Mouse (Mus musculus): ENCODE results near the gene Commd3.

Gene Commd3

DNA sequence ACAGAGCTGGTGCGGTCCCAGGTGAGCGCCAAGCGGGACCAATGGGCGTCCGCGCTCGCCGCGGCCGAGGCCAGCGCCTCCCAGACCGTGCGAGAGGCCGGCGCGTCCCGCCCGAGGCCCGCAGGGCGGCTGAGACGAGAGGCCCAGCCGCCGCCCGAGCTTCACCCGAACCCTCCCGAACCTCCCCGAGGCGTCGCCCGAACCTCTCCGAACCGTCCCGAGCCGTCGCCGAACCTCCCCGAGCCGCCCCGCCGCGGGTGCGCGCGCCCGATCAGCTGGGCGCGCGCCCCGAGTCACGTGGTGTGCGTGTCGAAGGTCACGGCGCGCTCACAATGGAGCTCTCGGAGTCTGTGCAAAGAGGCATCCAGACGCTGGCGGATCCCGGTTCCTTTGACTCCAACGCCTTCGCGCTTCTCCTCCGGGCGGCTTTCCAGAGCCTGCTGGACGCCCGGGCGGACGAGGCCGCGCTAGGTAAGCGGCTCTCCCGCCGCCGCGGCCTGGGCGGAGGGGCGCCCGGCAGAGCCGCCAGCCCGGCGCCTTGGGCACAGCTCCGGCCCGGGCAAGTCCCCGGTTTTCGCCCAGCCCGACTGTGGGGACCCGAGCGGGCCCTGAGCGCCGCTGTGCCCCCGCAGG, at the start of gene Commd3:
TSS of gene Commd3 (plus strand) at position 252 of the 633 bp plus-strand sequence.
- in situ Hi-C loops (cut with MseI, MboI) = no loop called here

DNA sequence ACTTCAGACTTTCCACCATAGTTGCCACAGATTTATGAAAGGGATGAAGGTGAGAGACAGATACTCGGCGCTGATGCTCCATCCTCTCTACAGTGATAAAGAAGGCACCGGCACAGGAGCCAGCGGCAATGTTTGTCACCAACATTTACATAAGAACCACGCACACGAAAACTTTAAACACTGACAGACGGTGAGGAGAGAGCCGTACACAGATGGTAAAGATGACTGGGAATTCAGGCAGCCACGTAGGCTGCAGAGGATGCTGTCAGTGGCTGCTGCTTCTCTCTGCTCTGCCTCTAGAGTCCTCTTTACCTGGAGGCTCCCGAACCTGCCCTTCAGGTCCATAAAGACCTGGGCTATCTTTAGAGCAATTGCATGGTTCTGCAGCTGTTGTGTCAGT, 49.0 kb upstream of the Commd3 start:
- in situ Hi-C loops (cut with MseI, MboI) = no loop called here

DNA sequence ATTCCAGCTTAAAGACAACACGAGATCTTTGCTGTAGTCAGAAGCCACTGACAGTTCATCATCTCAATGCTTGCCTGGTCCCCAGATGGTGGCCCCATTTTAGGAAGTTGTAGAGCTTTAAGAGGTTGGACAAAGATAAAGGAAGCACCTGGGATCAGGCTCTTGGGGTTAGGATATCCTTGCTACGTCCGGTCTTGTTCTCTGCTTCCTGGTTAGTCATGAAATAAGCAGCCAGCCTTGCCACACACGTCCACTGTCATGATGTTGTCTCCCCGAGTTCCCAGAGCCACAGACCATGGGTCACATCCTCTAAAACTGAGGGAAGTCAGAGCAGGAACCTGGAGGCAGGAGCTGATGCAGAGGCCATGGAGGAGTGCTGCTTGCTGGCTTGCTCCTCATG, 41.6 kb upstream of the Commd3 start:
- in situ Hi-C loops (cut with MseI, MboI) = no loop called here

DNA sequence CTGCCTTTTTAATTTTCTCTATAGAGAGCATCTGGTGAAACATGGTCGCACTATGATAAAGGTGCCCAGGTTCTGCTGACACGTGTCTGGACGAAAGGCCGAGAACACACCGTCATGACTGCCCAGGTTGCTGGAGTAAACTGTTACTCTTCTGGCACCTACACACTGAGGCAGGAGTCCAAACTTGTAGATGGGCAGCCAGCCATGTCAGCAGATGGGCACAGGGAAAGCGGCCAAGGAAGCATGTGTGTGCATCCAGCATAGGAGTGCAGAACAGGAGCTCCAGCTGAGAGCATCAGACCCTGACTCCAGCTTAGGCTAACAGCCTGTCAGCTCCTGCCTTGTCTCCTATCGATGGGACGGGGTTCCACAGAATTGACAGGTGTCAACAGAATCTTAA, 37.1 kb upstream of the Commd3 start:
- in situ Hi-C loops (cut with MseI, MboI) = no loop called here

DNA sequence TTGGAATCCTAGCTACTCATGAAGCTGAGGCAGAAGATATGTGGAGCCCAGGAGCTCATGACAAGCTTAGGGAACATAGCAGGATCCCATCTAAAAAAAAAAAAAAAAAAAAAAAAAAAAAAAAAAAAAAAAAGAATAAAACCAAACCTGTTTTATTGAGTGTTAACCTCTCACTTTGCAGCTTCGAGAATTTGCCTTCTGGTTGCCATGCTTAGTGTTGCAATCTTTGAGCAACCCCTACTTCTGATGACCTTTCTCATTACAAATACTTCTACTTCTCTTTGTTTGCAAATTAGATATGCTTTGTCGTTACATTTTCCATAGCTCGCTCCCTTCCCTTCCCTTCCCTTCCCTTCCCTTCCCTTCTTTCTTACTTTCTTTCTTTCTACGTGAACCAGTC, 23.6 kb upstream of the Commd3 start:
- in situ Hi-C loops (cut with MseI, MboI) = no loop called here

DNA sequence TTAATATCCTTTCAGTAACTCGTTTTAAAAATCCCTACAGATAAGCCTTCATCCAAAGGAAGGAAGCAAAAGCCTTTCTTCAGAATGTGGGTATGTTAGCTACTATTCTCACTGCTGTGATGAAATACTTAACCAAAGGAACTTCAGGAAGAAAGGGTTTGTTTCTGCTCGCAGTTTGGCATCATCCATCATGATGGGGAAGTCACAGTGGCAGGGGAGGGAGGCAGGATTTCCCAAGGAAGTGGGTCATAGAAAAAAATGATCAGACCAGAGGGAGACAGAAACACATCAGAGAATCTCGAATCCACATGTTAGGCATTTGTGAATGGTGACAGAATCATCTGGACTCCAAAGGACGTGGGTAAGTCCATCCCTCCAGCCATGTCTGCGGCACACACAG, 17.4 kb upstream of the Commd3 start:
- in situ Hi-C loops (cut with MseI, MboI) = no loop called here

DNA sequence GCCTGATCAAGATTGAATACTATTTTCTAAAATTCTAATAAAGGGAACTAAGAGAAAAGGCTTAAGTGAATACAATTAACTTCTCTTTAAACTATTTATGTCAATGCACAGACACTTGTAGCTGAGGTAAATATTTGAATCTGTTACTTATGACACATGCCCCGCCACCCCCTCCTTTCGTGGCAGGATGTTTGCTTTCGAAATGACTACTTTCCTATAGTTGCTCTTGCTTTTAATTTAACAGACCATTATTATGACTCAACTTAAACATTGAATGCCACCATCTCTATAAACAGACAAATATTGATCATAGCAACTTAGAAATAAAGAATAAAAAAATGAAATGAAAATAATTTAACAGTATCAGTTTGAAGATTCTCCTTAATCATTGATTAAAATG, 8.2 kb upstream of the Commd3 start:
- in situ Hi-C loops (cut with MseI, MboI) = no loop called here

DNA sequence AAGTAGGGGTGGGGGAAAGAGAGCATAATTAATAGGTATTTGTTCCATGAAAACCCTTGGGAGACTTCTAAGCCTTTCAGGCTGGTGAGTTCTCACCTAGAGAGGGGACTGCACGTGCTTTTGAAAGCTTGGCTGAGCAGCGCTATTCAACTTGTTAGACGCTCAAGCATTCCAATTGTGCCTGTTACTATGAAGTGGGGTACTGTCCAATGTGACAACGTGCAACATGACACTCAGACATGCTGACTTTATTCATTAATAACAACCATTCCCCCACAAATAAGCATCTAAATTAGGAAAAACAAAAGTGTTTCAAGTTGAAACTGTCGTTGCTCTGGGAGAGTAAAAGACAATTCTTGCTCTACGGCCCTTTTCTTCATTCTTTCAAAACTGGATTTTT, 1.1 kb upstream of the Commd3 start:
- in situ Hi-C loops (cut with MseI, MboI) = no loop called here

DNA sequence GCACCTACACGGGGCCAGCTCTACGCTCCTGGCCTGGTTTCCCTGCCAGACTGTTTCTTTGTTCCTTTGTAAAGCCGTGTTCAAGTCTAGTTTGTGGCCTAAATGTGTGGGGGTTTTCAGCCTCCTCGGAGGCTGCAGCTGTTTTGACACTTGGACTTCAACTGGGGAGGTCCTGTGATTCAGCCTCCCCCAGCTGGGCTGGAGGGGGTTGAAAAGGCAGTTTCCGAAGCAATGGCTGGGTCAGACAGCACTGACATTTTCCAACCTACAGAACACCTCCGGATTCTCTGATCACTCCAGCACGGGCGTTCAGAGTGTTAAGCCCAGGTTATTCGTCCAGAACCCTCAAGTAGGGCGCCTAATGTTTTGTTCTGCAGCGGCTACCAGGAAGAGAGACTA, 581 bp downstream of the Commd3 start:
- in situ Hi-C loops (cut with MseI, MboI) = no loop called here

DNA sequence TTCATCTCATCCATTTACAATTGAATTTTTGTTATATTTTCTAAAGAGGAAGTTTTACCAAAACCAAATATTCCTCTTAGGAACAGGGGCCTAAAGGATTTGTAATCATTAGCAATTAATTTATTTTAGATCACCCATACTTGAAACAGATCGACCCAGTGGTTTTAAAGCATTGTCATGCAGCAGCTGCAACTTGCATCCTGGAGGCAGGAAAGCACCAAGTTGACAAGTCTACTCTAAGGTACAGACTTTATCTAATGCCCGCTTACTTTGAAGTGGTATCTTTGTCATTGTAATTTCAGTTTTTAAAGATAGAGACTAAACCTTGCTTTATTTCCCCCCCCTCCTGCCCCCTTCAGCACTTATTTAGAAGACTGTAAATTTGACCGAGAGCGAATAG, 1.6 kb downstream of the Commd3 start:
- in situ Hi-C loops (cut with MseI, MboI) = no loop called here

DNA sequence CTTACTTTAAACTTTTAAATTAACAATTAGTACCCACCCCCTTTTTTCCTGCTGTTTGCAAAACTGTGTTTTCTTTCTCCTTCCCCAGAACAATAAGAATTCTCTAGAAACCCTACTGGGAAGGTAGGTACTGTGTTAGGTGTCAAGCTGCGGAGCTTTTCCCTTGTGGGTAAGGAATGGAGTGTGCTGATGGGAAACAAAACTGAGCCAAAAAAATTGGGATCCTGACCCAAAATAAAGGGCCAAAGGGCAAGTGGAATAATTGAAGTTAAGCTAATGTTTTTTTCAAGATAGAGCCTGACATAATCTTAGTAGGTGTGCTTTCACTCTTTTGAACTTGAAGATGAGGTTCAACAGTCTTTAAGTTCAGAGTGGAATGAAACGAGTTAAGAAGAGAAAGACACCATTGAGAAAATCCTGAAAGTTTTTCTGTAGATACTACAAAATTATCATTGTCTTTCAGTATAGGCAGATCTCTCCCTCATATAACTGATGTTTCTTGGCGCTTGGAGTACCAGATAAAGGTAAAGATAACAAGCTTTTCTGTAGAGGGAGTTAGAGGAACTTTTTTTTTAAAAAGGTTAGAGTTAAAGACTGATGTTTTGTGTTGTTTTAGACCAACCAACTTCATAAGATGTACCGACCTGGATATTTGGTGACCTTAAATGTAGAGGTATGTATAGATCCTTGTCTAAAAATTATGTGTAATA, 2.2 kb downstream of the Commd3 start:
- in situ Hi-C loops (cut with MseI, MboI) = no loop called here

DNA sequence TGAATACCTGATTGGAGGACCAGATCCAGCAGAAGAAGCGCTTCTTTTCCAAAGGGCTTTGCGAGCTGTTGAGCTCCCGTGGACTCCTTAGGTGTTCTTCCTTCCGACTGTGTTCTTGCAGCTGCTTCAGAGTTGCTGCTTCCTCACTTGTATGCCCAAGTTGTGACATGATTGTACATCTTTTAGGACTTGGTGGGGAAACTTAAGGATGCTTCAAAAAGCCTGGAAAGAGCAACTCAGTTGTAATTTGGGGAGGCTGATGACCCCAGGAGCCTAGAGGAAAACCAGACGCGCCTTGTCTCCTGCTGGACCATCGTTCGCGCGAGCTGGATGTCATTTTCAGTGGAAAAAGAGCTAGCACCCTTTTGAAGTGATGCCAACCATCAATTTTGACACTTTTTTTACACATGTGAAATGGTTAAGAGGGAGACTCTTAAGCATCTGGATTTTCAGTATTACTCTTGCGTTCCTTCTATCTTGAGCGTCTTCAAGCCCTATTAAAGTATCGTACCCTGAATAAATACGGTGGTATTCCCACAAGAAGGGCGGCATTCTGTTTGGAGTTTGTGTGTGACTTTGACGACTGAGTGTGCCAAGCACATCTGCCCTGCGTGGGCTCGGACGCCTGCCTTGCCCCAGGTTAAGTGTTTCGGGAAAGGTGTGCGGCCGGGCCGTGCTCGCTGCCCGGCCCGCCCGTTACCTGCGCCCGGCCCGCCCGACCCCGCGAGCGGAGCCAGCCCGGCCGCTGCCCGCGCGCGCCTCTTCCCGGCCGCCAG, 3.7 kb downstream of the Commd3 start:
- in situ Hi-C loops (cut with MseI, MboI) = no loop called here

DNA sequence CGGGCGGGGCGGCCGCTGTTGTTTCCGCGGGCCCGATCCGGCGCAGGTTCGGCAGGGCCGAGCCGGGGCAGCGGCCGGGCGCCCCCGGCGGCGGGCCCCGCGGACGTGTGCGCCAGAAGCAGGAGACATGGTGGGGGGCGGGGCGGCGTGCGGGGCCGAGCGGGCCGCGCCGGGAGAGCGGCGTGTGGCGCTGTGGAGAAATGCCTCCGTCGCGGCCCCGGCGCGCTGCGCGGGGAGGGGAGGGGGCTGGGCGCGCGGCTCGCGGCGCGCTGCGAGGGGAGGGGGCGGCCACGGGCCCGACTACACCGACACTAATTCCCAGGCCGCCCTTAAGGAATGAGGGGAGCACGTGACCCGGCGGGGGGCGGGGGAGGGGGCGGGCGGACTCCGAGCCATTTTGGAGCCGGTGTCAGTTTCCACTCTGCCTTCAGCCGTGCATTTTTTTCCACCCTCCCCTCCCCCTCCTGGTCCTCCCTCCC, 4.3 kb downstream of the Commd3 start:
- in situ Hi-C loops (cut with MseI, MboI) = no loop called here

DNA sequence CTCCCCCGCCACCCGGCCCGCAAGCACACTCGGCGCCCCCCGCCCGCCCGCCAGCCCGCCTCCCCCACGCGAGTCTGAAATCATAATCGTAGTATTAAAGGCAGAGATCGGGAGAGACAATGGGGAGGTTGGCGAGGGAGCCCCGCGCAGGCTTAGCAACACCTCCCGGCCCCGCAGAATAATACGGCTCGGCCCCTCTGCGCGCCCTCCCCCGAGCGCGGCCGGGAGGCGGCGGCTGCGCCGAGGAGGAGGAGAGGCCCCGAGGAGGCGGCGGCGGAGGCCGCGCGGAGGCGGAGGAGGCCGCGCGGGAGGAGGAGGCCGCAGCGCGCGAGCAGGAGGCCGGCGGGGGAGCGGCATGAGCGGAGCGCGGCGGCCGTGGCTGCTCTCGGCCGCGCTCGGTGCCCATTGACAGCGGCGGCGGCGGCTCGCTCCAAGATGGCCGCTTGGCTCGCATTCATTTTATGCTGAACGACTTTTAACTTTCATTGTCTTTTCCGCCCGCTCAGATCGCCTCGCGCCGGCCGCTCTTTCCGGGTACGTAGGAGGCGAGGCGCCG, 4.8 kb downstream of the Commd3 start, which contains the start of gene Bmi1:
TSS of gene Bmi1 (plus strand) at position 83 of the 556 bp plus-strand sequence.
- in situ Hi-C loops (cut with MseI, MboI) = no loop called here

DNA sequence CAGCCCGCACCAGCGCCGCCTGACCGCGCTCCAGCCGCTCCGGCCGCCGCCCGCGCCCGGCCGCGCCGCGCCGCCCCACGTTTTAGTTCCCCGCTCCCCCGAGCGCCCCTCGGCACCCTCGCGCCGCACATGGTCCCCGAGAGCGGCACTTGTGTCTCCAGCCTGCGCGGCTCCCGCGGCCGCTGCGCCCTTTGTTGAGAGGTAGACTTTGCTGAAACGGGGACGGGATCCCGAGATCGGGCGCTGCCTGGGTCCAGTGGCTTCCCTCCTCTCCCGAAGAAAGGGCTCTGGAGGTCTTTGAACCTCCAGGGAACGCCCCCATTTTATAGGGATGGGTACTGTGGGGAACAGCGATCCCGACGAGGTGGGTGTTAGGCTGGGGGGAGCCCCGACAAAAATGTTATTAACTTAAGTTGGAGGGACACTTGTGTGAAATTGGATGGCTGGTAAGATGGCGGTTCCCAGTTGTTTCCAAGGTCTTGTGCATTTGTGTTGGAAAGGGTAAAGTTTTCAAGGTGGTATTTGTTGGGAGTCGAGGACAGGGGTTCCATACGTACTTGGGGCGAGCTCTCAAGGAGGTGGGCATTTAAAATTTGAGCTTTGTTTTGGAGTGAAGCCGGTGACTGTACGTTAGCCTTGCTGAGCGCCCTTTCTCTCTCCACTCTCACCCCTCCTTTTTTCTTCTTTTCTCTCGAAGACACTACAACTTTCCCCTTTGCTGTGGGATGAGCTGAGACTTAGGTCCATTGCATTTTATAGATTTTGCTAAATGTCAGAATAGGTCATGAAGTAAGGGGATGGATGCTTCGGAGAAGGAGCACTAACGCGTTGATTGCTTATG, 5.7 kb downstream of the Commd3 start:
- in situ Hi-C loops (cut with MseI, MboI) = no loop called here

DNA sequence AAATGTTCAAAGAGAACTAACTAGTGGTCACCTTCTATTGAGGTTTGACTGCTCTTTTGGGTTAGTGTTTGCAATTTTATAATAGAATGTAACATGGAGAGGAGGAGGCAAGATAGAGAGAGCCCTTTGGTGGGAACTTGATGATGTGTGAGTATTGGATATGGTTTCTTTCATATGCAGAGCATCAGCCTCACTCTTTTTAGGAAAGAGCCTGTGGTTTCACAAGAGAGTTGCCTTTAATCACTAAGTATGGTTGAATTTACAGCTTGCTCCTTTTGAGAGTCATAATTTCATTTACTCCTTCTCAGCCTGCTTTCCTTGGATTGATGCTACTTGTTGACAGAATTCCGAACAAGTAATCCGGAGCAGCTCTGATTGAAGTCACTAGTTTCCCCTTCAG, 7.5 kb downstream of the Commd3 start:
- in situ Hi-C loops (cut with MseI, MboI) = no loop called here

DNA sequence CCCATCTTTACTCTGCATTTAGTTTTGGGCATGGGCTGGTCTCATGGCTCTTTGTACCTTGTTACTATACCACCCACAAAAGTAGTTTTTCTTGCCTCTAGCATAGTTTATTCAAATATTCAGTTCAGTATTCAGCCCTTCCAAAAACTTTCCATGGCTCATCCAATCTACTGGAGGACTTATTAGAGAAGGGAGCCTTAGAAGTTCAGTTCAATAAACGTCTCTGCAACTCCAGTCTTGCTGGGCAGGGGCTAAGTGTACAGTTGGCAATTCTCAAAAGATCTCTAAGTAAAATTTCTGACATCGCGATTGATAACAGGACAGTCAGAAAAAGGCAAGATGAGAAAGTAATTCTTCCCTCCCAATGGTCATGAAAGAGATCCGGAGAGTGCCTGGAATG, 8.3 kb downstream of the Commd3 start:
- in situ Hi-C loops (cut with MseI, MboI) = no loop called here

DNA sequence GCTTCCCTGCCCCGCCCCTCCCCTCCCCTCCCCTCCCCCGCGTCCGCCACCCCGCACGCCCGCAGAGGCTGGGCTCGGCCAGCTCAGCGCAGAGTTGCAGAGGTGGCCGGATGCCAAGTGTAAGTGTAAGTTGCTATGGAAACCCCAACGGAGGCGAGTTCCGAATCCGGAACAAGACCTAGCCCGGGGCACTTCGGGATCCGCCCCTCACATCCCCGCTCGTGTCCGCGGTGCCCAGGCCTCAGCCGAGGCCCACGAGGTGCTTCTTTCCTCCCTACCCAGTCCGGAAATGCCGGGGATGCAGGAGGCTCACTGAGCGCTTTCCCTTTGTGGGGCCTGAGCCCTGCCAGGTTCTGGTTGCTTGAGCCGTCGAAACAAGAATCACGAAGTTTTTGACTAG, 8.8 kb downstream of the Commd3 start:
- in situ Hi-C loops (cut with MseI, MboI) = no loop called here

DNA sequence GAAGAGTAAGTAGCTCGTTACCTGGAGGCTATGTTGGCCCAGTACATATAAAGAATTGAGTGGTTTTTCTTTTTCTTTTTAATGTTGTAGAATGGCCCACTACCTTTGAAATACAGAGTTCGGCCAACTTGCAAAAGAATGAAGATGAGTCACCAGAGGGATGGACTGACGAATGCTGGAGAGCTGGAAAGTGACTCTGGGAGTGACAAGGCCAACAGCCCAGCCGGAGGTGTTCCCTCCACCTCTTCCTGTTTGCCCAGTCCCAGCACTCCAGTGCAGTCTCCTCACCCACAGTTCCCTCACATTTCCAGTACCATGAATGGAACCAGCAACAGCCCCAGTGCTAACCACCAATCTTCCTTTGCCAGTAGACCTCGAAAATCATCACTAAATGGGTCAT, 11.9 kb downstream of the Commd3 start:
- in situ Hi-C loops (cut with MseI, MboI) = no loop called here

DNA sequence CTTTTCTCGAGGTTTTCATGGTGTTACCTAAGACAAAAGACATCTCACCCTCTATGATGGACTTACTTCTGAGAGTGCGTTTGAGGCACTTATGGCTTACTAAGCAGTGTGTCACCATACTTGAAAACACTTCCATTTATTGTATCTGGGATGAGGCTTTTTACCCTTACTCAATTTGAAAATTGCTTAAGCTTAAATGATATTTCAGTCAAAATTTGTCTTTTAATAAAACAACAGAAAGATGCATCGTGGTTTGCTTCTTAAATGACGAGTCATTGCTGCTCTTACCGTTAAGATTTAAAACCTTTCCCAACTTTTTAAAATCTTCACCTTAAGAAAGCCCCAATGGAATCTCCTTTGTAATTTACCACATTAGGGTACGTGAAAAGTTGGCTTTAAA, 14.2 kb downstream of the Commd3 start:
- in situ Hi-C loops (cut with MseI, MboI) = no loop called here

DNA sequence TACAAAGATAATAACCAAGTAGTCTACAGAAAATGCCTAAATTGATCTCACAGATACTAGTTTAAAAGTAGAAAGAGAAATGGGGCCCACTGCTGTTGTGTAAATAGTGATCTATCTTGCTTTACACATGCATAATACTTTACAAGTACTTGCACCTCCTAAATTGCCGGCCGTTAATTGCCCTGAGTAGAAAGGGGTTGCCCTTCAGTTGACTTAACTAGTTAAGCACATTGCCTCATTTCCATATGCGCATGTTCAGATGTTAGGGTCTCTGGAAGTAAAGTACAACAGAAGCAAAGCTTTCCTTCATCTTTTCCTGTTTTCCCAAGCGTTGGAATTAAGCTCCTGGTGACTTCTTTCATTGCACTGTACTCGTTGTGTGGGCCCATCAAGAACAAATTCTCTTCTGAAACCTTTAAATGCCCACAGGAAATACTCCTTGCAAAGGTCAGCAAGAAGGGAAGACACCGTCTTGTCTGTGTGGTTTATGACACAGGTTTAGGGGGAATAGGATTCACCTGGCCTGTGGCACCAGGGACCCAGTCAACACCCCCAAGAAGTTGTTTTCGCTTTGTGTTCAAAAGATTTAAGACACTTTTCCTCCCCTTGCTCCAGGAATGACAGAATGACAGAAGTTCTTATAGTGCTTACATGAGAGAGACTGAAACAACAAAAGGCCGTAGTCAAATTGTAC, 14.8 kb downstream of the Commd3 start:
- in situ Hi-C loops (cut with MseI, MboI) = no loop called here
